Mouse (Mus musculus) intestine, embryonic 15.5 days (tissue): Measurements from ENCODE around the gene Batf. TPM values are rescaled to one million over a fixed set of nuclear protein-coding genes. Genes with fewer than 3 reads are reported as not detected.
"Not testable (repeated sequence)": the region's sequence is repeated elsewhere in the genome, so short reads cannot be mapped to it uniquely, and the experiment has no call there.

Source experiments
- ATAC-seq: fragments of 200-750 bp; cut with Nextera tagmentation; 2 replicates; pipeline ENCODE4 v1.8.0; 2017; ENCODE audit warnings: moderate TSS enrichment, moderate library complexity
- H3K27ac ChIP-seq: fragments of 300-500 bp; sonication (generic); 2 replicates; pipeline ENCODE4 v1.5.1; 2015; ENCODE audit warnings: mild to moderate bottlenecking, inconsistent platforms
- H3K27me3 ChIP-seq: fragments of 300-500 bp; sonication (generic); replicated peaks from 2 replicates; pipeline ENCODE4 v1.6.1; 2015; ENCODE audit warnings: inconsistent platforms
- H3K36me3 ChIP-seq: fragments of 300-500 bp; sonication (generic); 2 replicates; pipeline ENCODE4 v1.6.1; 2015; ENCODE audit warnings: inconsistent platforms
- H3K4me1 ChIP-seq: fragments of 300-500 bp; sonication (generic); replicated peaks from 2 replicates; pipeline ENCODE4 v1.6.1; 2015; ENCODE audit warnings: inconsistent platforms
- H3K4me2 ChIP-seq: fragments of 300-500 bp; sonication (generic); replicated peaks from 2 replicates; pipeline ENCODE4 v1.6.1; 2015; ENCODE audit warnings: mild to moderate bottlenecking, inconsistent platforms
- H3K4me3 ChIP-seq: fragments of 300-500 bp; sonication (generic); replicated peaks from 2 replicates; pipeline ENCODE4 v1.5.1; 2015; ENCODE audit warnings: inconsistent platforms
- H3K9ac ChIP-seq: fragments of 300-500 bp; sonication (generic); 2 replicates; pipeline ENCODE4 v1.6.1; 2015; ENCODE audit warnings: inconsistent platforms
- H3K9me3 ChIP-seq: fragments of 300-500 bp; sonication (generic); 2 replicates; pipeline ENCODE4 v1.6.1; 2016; ENCODE audit warnings: inconsistent platforms
- WGBS: fragments of 180-500 bp; shearing (Covaris S2); methylation state at CpG from one replicate; pipeline ENCODE4 v1.1.7; 2015; 5-methylcytosine and 5-hydroxymethylcytosine counted together
- polyA plus RNA-seq: library from polyadenylated mRNA; unstranded; fragments of >200 nt; fragmentation: Nextera tagmentation; extraction: Ambion mirVana; gene quantifications from 2 replicates; pipeline ENCODE4 v1.2.1, GENCODE M21; 2015

Gene Batf
- polyA plus RNA-seq, 1 experiment from 2014 or later = 2.6 TPM

DNA sequence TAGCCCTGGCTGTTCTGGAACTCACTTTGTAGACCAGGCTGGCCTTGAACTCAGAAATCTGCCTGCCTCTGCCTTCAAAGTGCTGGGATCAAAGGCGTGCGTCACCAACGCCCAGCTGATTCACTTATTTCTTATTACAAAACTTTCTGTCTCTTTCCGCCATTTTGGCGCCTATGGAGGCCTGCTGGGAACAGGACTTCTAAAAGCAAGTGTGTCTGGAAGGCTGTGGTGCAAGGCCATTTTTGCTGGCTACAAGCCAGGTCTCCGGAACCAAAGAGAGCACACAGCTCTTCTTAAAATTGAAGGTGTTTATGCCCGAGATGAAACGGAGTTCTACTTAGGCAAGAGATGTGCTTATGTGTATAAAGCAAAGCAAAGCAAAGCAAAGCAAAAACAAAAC is 24.2 kb upstream of the Batf start:
- H3K9ac ChIP-seq, H3K36me3 ChIP-seq, H3K4me1 ChIP-seq, H3K4me3 ChIP-seq, ATAC-seq, H3K27me3 ChIP-seq, H3K9me3 ChIP-seq, H3K27ac ChIP-seq, H3K4me2 ChIP-seq: not testable (repeated sequence)
- WGBS = 80% methylated on average over 8 of the region's 8 CpGs

- H3K36me3 ChIP-seq = no peaks in the 10 kb centered on the region
- H3K4me2 ChIP-seq = 0 out of 2 replicates have a peak overlapping the region, but pooled peaks have one; percentile 9
- no peak overlapping the region for H3K27ac ChIP-seq
- WGBS = 12% methylated on average over 9 of the region's 9 CpGs
- H3K9ac ChIP-seq = no peak overlapping the region
- H3K27me3 ChIP-seq = no peaks in the 10 kb centered on the region
- H3K4me1 ChIP-seq = no peaks in the 10 kb centered on the region
- ATAC-seq = no peak
- no peak overlapping the region for H3K4me3 ChIP-seq
- no peaks in the 10 kb centered on the region for H3K9me3 ChIP-seq
Measured at GRCm38 (mm10) chr12:85662896-85663295, 23.6 kb upstream of the Batf start.

- ATAC-seq = no peak
- Histone ChIP-seq H3K4me2 (no peak overlapping the region), H3K4me1 (0 out of 2 replicates have a peak, but pooled peaks cover 4% of the 10 kb centered on the region), H3K27me3 (no peaks in the 10 kb centered on the region), H3K36me3 (no peaks in the 10 kb centered on the region), H3K9me3 (no peaks in the 10 kb centered on the region), H3K27ac (no peak overlapping the region), H3K9ac (no peak overlapping the region), H3K4me3 (no peak overlapping the region)
- 78% methylated on average over 8 of the region's 8 CpGs for WGBS
Measured at GRCm38 (mm10) chr12:85666112-85666511, 20.4 kb upstream of the Batf start.

- H3K4me2 ChIP-seq = no peak overlapping the region
- H3K9me3 ChIP-seq = no peaks in the 10 kb centered on the region
- H3K9ac ChIP-seq = no peak overlapping the region
- no peaks in the 10 kb centered on the region for H3K27me3 ChIP-seq
- no peak overlapping the region for H3K4me3 ChIP-seq
- no peak for ATAC-seq
- 93% methylated on average over 7 of the region's 7 CpGs for WGBS
- no peak overlapping the region for H3K27ac ChIP-seq
- 0 out of 2 replicates have a peak, but pooled peaks cover 4% of the 10 kb centered on the region for H3K4me1 ChIP-seq
- H3K36me3 ChIP-seq = no peaks in the 10 kb centered on the region
Measured at GRCm38 (mm10) chr12:85667071-85667470, 19.4 kb upstream of the Batf start.

GRCm38 (mm10) chr12:85668696-85669095 is 17.8 kb upstream of the Batf start:
- H3K4me3 ChIP-seq = no peak overlapping the region
- 0 out of 2 replicates have a peak, but pooled peaks cover 4% of the 10 kb centered on the region for H3K4me1 ChIP-seq
- no peak for ATAC-seq
- no peak overlapping the region for H3K27ac ChIP-seq
- no peaks in the 10 kb centered on the region for H3K9me3 ChIP-seq
- no peaks in the 10 kb centered on the region for H3K36me3 ChIP-seq
- H3K4me2 ChIP-seq = no peak overlapping the region
- H3K9ac ChIP-seq = no peak overlapping the region
- no peaks in the 10 kb centered on the region for H3K27me3 ChIP-seq
- 36% methylated on average over 3 of the region's 3 CpGs for WGBS

DNA sequence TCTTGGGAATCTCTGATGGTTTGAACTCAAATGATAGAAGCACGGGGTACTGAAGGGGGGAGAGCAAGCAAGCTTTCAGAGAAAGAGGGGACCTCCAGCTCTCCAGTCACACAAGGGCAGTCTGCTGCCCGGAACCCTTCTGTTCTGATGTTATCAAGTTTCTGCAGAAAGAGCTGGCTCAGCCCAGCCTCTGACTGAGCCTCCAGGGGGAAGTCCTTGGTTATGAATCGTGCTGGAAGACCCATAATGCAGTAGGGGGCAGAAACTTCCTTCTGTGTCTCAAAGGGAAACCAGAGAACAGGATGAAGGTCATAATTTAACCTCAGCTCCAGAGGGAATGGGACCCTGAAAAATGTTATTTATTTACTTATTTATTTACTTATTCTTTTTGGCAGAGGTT is 16.4 kb upstream of the Batf start:
- no peak overlapping the region for H3K9ac ChIP-seq
- H3K4me1 ChIP-seq = 0 out of 2 replicates have a peak, but pooled peaks cover 4% of the 10 kb centered on the region
- H3K36me3 ChIP-seq = no peaks in the 10 kb centered on the region
- no peak overlapping the region for H3K27ac ChIP-seq
- ATAC-seq = no peak
- no peaks in the 10 kb centered on the region for H3K9me3 ChIP-seq
- no peaks in the 10 kb centered on the region for H3K27me3 ChIP-seq
- H3K4me2 ChIP-seq = no peak overlapping the region
- WGBS = 68% methylated on average over 3 of the region's 3 CpGs
- H3K4me3 ChIP-seq = no peak overlapping the region

- WGBS = 84% methylated on average over 8 of the region's 8 CpGs
- no peak overlapping the region for H3K27ac ChIP-seq
- ATAC-seq = no peak
- no peaks in the 10 kb centered on the region for H3K27me3 ChIP-seq
- H3K4me2 ChIP-seq = no peak overlapping the region
- no peaks in the 10 kb centered on the region for H3K36me3 ChIP-seq
- no peaks in the 10 kb centered on the region for H3K9me3 ChIP-seq
- H3K4me1 ChIP-seq = 0 out of 2 replicates have a peak, but pooled peaks cover 2% of the 10 kb centered on the region
- H3K4me3 ChIP-seq = no peak overlapping the region
- H3K9ac ChIP-seq = no peak overlapping the region
Measured at GRCm38 (mm10) chr12:85673914-85674313, 12.6 kb upstream of the Batf start.

- H3K36me3 ChIP-seq = no peaks in the 10 kb centered on the region
- no peak overlapping the region for H3K27ac ChIP-seq
- no peaks in the 10 kb centered on the region for H3K4me1 ChIP-seq
- 69% methylated on average over 5 of the region's 5 CpGs for WGBS
- no peaks in the 10 kb centered on the region for H3K9me3 ChIP-seq
- no peak overlapping the region for H3K4me3 ChIP-seq
- H3K4me2 ChIP-seq = no peak overlapping the region
- H3K27me3 ChIP-seq = no peaks in the 10 kb centered on the region
- H3K9ac ChIP-seq = no peak overlapping the region
- no peak for ATAC-seq
Measured at GRCm38 (mm10) chr12:85679117-85679516, 7.4 kb upstream of the Batf start.

GRCm38 (mm10) chr12:85679808-85680207 is 6.7 kb upstream of the Batf start:
- Histone ChIP-seq H3K4me3 (no peak overlapping the region), H3K4me2 (no peak overlapping the region), H3K27ac (no peak overlapping the region), H3K9ac (no peak overlapping the region), H3K27me3 (no peaks in the 10 kb centered on the region), H3K9me3 (no peaks in the 10 kb centered on the region), H3K4me1 (no peaks in the 10 kb centered on the region), H3K36me3 (no peaks in the 10 kb centered on the region)
- no peak for ATAC-seq
- 72% methylated on average over 2 of the region's 2 CpGs for WGBS

DNA sequence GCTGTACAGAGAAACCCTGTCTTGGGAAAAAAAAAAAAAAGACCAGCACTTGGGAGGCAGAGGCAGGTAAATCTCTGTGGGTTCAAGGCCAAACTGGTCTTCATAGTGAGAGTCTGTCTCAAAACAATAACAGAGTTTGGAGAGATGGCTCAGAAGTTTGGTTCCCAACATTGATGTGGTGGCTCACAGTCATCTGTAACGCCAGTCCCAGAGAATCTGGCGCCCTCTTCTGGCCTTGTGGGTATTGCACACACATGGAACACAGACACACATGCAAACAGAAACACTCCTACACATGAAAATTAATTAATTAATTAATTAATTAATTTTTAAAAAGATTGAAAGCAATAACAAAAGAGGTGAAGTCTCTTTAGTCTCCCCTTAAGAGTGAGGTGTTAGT is 4.1 kb upstream of the Batf start:
- H3K4me2 ChIP-seq = no peak overlapping the region
- ATAC-seq = no peak
- no peaks in the 10 kb centered on the region for H3K27me3 ChIP-seq
- H3K27ac ChIP-seq = no peak overlapping the region
- H3K4me1 ChIP-seq = no peaks in the 10 kb centered on the region
- no peak overlapping the region for H3K4me3 ChIP-seq
- 36% methylated on average over 2 of the region's 2 CpGs for WGBS
- no peaks in the 10 kb centered on the region for H3K36me3 ChIP-seq
- H3K9ac ChIP-seq = no peak overlapping the region
- H3K9me3 ChIP-seq = no peaks in the 10 kb centered on the region

DNA sequence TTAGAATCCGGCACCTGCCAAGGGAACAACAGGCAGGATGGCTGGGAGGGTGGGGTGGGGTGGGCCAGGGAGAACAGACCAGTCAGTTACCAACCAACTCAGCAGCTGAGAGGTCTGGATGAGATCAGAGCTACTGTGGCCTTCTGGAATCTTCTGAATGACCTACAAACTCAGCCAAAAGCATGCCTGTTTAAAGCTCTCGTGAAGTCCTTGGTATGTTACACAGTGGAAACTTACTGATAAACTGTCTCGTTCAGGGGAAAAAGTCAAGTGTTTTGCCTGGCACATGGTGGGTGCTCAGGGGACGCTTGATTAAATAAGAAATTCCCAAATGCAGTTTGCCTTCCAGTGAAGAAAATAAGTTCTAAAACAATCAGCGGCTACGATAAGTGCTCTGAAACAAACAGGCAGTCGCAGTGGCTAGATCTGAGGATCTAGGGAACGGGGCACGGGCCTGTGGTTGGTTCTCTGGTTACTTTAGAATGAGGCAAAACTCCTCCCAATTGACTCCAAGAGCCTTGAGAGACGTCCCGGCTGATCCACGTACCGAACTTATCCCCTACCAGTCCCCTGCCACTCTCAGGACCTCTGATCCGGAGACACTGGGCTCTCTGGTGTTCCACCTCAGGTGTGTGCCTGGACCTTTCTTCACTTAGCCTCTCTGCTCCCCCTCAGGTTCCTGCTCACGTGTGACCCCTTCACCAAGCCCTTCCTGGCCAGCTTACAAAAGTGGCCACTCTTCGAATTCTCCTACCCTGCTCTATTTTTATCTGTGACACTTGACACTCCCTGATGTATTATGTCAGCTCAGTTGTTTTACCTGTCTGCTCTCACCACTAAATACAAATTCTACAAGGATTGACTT is 1.8 kb upstream of the Batf start:
- no peaks in the 10 kb centered on the region for H3K36me3 ChIP-seq
- no peaks in the 10 kb centered on the region for H3K4me1 ChIP-seq
- no peak overlapping the region for H3K9ac ChIP-seq
- H3K4me3 ChIP-seq = no peak overlapping the region
- no peak for ATAC-seq
- H3K9me3 ChIP-seq = no peaks in the 10 kb centered on the region
- no peaks in the 10 kb centered on the region for H3K27me3 ChIP-seq
- 81% methylated on average over 16 of the region's 16 CpGs for WGBS
- no peak overlapping the region for H3K27ac ChIP-seq
- H3K4me2 ChIP-seq = no peak overlapping the region

DNA sequence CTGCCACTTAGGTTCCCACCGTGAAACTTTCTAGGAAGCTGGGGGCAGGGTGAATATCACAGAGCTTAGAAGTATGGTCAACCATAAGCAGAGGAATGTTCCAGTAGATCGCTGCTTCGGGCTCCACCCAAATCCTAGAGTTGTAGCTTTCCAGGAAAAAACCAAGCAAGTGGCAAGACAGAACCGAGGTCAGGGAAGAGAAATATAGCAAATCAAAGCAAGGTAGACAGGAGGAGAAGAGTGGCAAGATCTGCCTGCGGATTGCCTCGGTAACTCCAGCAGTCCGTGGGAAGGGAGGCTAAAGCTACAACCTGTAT is 706 bp downstream of the Batf start:
- ATAC-seq = no peak
- no peaks in the 10 kb centered on the region for H3K9me3 ChIP-seq
- no peaks in the 10 kb centered on the region for H3K4me1 ChIP-seq
- no peaks in the 10 kb centered on the region for H3K36me3 ChIP-seq
- H3K27ac ChIP-seq = no peak overlapping the region
- H3K4me2 ChIP-seq = peak overlapping the region; percentile 39
- no peaks in the 10 kb centered on the region for H3K27me3 ChIP-seq
- no peak overlapping the region for H3K4me3 ChIP-seq
- WGBS = 67% methylated on average over 7 of the region's 7 CpGs
- no peak overlapping the region; the same call in 1 of the 2 replicates for H3K9ac ChIP-seq

- Histone ChIP-seq H3K27me3 (no peaks in the 10 kb centered on the region), H3K4me2 (no peak overlapping the region)
- 60% methylated on average over 6 of the region's 6 CpGs for WGBS
Measured at GRCm38 (mm10) chr12:85687846-85688245, 1.4 kb downstream of the Batf start.

More at GRCm38 (mm10) chr12:85687846-85688245, 1.4 kb downstream of the Batf start:
- Histone ChIP-seq H3K9me3 (no peaks in the 10 kb centered on the region), H3K9ac (no peak overlapping the region), H3K36me3 (no peaks in the 10 kb centered on the region), H3K4me3 (no peak overlapping the region), H3K27ac (no peak overlapping the region), H3K4me1 (no peaks in the 10 kb centered on the region)
- ATAC-seq = no peak
